Mouse (Mus musculus): ENCODE data around the gene Aurkc. TPM values are rescaled to one million over a fixed set of nuclear protein-coding genes. Genes with fewer than 3 reads are reported as not detected.
"Not testable (repeated sequence)": the region's sequence is repeated elsewhere in the genome, so short reads cannot be mapped to it uniquely, and the experiment has no call there.

The Aurkc gene
- 0.15 TPM in 1 of 2 replicates, not detected in the other for polyA plus RNA-seq (2015; fragmentation: Nextera tagmentation; extraction: Ambion mirVana)

DNA sequence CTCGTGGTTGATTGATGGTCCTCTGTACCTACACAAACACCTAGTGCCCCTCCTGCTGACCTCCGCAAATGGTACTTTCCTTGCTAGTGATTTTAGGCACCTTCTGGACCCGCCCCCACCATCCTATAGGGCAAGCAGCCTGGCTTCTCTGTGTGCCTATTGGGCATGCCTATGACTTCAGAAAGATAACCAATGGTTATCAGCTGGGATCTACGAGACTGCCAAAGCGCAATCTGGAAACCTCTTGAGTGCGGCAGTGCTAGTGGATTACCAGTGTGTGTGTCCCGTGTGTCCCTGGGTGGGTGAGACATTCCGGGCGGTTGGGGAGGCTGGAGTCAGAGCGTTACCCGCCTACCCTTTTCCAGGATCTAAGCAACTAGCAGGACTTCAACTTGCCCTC lies at the start of gene Aurkc:
Aurkc (plus strand) TSS at position 50 of the 400 bp plus-strand sequence.
- 73% methylated on average over 11 of the region's 11 CpGs for WGBS
- H3K27me3 ChIP-seq (ENCODE audit: control insufficient read depth, insufficient read depth, low read length); H3K9ac ChIP-seq (ENCODE audit: low read length); H3K36me3 ChIP-seq (ENCODE audit: control insufficient read depth, insufficient read depth); ATAC-seq (replicated peaks; ENCODE audit: extremely low read depth, insufficient read depth, low FRiP score); H3K4me1 ChIP-seq (ENCODE audit: control insufficient read depth, insufficient read depth, low read length); H3K27ac ChIP-seq (ENCODE audit: low read length); H3K4me2 ChIP-seq (ENCODE audit: low read depth, low read length); H3K4me3 ChIP-seq (ENCODE audit: low read length); H3K9me3 ChIP-seq (replicated peaks; ENCODE audit: control insufficient read depth, low read length): not testable (repeated sequence)

DNA sequence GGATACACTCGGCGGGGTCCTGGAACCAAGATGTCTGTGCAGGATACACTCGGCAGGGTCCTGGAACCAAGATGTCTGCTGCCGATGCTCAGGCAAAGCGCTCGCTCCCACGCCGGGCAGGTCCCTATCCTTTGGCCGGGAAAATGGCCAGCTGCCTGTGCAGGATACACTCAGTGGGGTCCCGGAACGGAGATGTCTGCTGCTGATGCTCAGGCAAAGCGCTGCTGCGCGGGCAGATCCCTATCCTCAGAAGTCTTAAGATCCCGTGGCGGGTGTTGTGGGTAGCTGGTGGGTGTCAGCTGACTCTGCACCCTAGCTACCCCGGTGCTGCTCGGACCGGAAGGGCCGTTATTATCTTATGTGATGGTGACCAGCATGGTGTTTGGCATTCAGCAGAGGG lies 47.0 kb upstream of the Aurkc start:
- H3K4me1 ChIP-seq (ENCODE audit: control insufficient read depth, insufficient read depth, low read length); H3K27me3 ChIP-seq (ENCODE audit: control insufficient read depth, insufficient read depth, low read length); H3K9ac ChIP-seq (ENCODE audit: low read length); H3K4me3 ChIP-seq (ENCODE audit: low read length); H3K9me3 ChIP-seq (replicated peaks; ENCODE audit: control insufficient read depth, low read length); H3K4me2 ChIP-seq (ENCODE audit: low read depth, low read length); H3K36me3 ChIP-seq (ENCODE audit: control insufficient read depth, insufficient read depth); ATAC-seq (replicated peaks; ENCODE audit: extremely low read depth, insufficient read depth, low FRiP score); H3K27ac ChIP-seq (ENCODE audit: low read length): not testable (repeated sequence)
- 93% methylated on average over 18 of the region's 20 CpGs for WGBS

GRCm38 (mm10) chr7:6956576-6956975 lies 38.5 kb upstream of the Aurkc start:
- H3K27me3 ChIP-seq (ENCODE audit: control insufficient read depth, insufficient read depth, low read length) = no peaks in the 10 kb centered on the region
- 73% methylated on average over 4 of the region's 4 CpGs for WGBS

GRCm38 (mm10) chr7:6958574-6958973 lies 36.5 kb upstream of the Aurkc start:
- WGBS = 82% methylated on average over 1 of the region's 1 CpGs
- Histone ChIP-seq H3K4me3 (ENCODE audit: low read length) (no peak overlapping the region), H3K9ac (ENCODE audit: low read length) (no peak overlapping the region), H3K27ac (ENCODE audit: low read length) (no peak overlapping the region), H3K36me3 (ENCODE audit: control insufficient read depth, insufficient read depth) (no peaks in the 10 kb centered on the region), H3K27me3 (ENCODE audit: control insufficient read depth, insufficient read depth, low read length) (no peaks in the 10 kb centered on the region), H3K9me3 (replicated peaks; ENCODE audit: control insufficient read depth, low read length) (no peaks in the 10 kb centered on the region), H3K4me2 (ENCODE audit: low read depth, low read length) (no peak overlapping the region), H3K4me1 (ENCODE audit: control insufficient read depth, insufficient read depth, low read length) (no peaks in the 10 kb centered on the region)
- no peak for ATAC-seq (replicated peaks; ENCODE audit: extremely low read depth, insufficient read depth, low FRiP score)

More at GRCm38 (mm10) chr7:6956576-6956975, 38.5 kb upstream of the Aurkc start:
- H3K36me3 ChIP-seq (ENCODE audit: control insufficient read depth, insufficient read depth) = no peaks in the 10 kb centered on the region
- no peak overlapping the region for H3K9ac ChIP-seq (ENCODE audit: low read length)
- H3K4me1 ChIP-seq (ENCODE audit: control insufficient read depth, insufficient read depth, low read length) = no peaks in the 10 kb centered on the region
- no peak overlapping the region for H3K4me2 ChIP-seq (ENCODE audit: low read depth, low read length)
- H3K9me3 ChIP-seq (replicated peaks; ENCODE audit: control insufficient read depth, low read length) = no peaks in the 10 kb centered on the region
- H3K4me3 ChIP-seq (ENCODE audit: low read length) = no peak overlapping the region
- ATAC-seq (replicated peaks; ENCODE audit: extremely low read depth, insufficient read depth, low FRiP score) = no peak
- no peak overlapping the region for H3K27ac ChIP-seq (ENCODE audit: low read length)

DNA sequence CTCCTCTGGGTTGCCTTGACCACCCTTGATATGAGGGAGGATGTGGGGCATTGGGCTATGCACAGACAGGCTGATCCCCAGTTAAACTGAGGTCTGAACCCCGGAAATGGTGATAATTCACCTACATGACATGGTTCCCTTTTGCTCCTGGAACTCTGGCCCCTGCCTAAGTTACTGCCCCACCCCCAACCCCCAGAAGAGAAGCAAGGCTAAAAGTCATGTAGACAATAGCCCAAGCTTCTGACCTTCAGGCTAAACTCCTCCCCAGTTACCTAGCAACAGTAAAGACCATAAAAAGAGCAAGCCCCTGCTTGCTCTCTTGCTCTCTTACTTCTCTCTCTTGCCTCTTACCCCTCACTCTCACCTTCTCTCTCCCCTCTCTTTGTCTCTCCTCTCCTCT lies 21.5 kb upstream of the Aurkc start:
- Histone ChIP-seq H3K27me3 (ENCODE audit: control insufficient read depth, insufficient read depth, low read length) (no peaks in the 10 kb centered on the region), H3K9me3 (replicated peaks; ENCODE audit: control insufficient read depth, low read length) (no peaks in the 10 kb centered on the region; the same call in none of the 2 replicates), H3K27ac (ENCODE audit: low read length) (no peak overlapping the region), H3K4me2 (ENCODE audit: low read depth, low read length) (no peak overlapping the region), H3K4me3 (ENCODE audit: low read length) (no peak overlapping the region), H3K9ac (ENCODE audit: low read length) (no peak overlapping the region), H3K36me3 (ENCODE audit: control insufficient read depth, insufficient read depth) (no peaks in the 10 kb centered on the region), H3K4me1 (ENCODE audit: control insufficient read depth, insufficient read depth, low read length) (no peaks in the 10 kb centered on the region)
- WGBS = 88% methylated on average over 1 of the region's 1 CpGs
- ATAC-seq (replicated peaks; ENCODE audit: extremely low read depth, insufficient read depth, low FRiP score) = no peak

DNA sequence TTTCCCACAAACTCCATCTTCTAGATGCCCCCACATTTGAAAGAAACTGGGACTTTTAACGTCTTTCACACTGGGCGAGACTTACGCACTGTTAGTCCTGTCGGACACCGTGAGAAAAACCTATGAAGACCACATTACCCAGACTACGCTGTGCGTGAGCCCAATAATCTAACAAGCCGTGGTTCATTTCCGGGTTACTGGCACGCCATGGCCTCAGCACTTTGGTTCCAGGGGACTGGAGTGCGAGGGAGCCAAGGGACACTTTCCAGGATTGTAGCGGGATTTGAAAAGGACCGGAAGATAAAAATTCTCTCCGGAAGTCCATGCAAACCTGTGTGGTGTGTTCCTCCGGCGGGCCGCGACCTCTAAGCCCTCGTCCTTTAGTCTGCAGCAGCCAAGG lies 18.2 kb upstream of the Aurkc start:
- H3K9ac ChIP-seq (ENCODE audit: low read length) = no peak overlapping the region
- no peak overlapping the region for H3K4me2 ChIP-seq (ENCODE audit: low read depth, low read length)
- H3K4me3 ChIP-seq (ENCODE audit: low read length) = no peak overlapping the region
- no peaks in the 10 kb centered on the region for H3K36me3 ChIP-seq (ENCODE audit: control insufficient read depth, insufficient read depth)
- no peak for ATAC-seq (replicated peaks; ENCODE audit: extremely low read depth, insufficient read depth, low FRiP score)
- no peaks in the 10 kb centered on the region; the same call in none of the 2 replicates for H3K9me3 ChIP-seq (replicated peaks; ENCODE audit: control insufficient read depth, low read length)
- 87% methylated on average over 19 of the region's 19 CpGs for WGBS
- H3K27me3 ChIP-seq (ENCODE audit: control insufficient read depth, insufficient read depth, low read length) = no peaks in the 10 kb centered on the region
- H3K27ac ChIP-seq (ENCODE audit: low read length) = no peak overlapping the region
- H3K4me1 ChIP-seq (ENCODE audit: control insufficient read depth, insufficient read depth, low read length) = no peaks in the 10 kb centered on the region

DNA sequence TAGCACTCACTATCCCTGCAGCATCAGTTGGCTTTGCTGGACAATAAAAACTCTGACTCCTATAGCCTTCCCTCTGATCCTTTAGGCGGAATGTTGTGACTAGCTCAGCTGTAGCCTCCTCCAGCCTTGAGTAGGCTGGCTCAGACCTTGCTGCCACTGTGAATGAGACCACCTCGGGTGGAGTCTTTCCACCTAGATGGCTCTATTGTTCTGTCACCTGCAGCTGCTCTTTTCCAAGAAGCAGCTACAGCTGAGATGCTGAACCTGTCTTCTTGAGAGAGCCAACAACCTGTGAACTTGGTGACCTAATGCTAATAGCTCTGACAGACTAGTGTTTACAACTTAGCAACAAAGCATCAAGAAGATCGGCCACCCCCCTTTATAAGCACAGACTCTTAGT lies 3.8 kb downstream of the Aurkc start:
- H3K4me3 ChIP-seq (ENCODE audit: low read length); H3K4me2 ChIP-seq (ENCODE audit: low read depth, low read length); H3K27ac ChIP-seq (ENCODE audit: low read length); H3K4me1 ChIP-seq (ENCODE audit: control insufficient read depth, insufficient read depth, low read length); H3K9ac ChIP-seq (ENCODE audit: low read length); H3K9me3 ChIP-seq (replicated peaks; ENCODE audit: control insufficient read depth, low read length); H3K36me3 ChIP-seq (ENCODE audit: control insufficient read depth, insufficient read depth); H3K27me3 ChIP-seq (ENCODE audit: control insufficient read depth, insufficient read depth, low read length); ATAC-seq (replicated peaks; ENCODE audit: extremely low read depth, insufficient read depth, low FRiP score): not testable (repeated sequence)
- 61% methylated on average over 3 of the region's 3 CpGs for WGBS

DNA sequence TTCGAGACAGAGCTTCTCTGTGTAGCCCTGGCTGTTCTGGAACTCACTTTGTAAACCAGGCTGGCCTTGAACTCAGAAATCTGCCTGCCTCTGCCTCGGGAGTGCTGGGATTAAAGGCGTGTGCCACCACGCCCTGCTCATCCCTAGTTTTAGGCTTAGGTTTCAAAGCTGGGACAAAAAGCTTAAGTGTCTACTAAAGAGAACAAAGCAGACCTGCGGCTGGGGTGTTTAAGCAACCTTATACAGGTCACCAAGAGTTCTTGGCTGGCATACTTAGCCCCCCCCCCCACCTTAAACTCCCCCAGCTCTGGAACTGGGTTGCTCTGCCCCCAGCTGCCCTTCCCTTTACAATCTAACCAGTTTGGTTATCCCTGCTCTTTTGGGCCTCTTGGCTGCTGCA lies 10.3 kb downstream of the Aurkc start:
- 56% methylated on average over 5 of the region's 5 CpGs for WGBS
- not testable (repeated sequence) for H3K9me3 ChIP-seq (replicated peaks; ENCODE audit: control insufficient read depth, low read length); H3K27me3 ChIP-seq (ENCODE audit: control insufficient read depth, insufficient read depth, low read length); H3K4me1 ChIP-seq (ENCODE audit: control insufficient read depth, insufficient read depth, low read length); ATAC-seq (replicated peaks; ENCODE audit: extremely low read depth, insufficient read depth, low FRiP score); H3K4me2 ChIP-seq (ENCODE audit: low read depth, low read length); H3K36me3 ChIP-seq (ENCODE audit: control insufficient read depth, insufficient read depth); H3K9ac ChIP-seq (ENCODE audit: low read length); H3K27ac ChIP-seq (ENCODE audit: low read length); H3K4me3 ChIP-seq (ENCODE audit: low read length)

GRCm38 (mm10) chr7:7027445-7027844 lies 32.3 kb downstream of the Aurkc start:
- Histone ChIP-seq H3K4me1 (ENCODE audit: control insufficient read depth, insufficient read depth, low read length) (no peaks in the 10 kb centered on the region), H3K27me3 (ENCODE audit: control insufficient read depth, insufficient read depth, low read length) (no peaks in the 10 kb centered on the region), H3K9ac (ENCODE audit: low read length) (no peak overlapping the region), H3K36me3 (ENCODE audit: control insufficient read depth, insufficient read depth) (no peaks in the 10 kb centered on the region), H3K9me3 (replicated peaks; ENCODE audit: control insufficient read depth, low read length) (peaks cover 3% of the 10 kb centered on the region; the same call in 1 of the 2 replicates), H3K27ac (ENCODE audit: low read length) (no peak overlapping the region), H3K4me2 (ENCODE audit: low read depth, low read length) (no peak overlapping the region), H3K4me3 (ENCODE audit: low read length) (no peak overlapping the region)
- ATAC-seq (replicated peaks; ENCODE audit: extremely low read depth, insufficient read depth, low FRiP score) = no peak

Measured in heart, embryonic 16.5 days (tissue).